Mouse (Mus musculus): ENCODE measurements around the gene Cdh8. TPM values are rescaled to one million over a fixed set of nuclear protein-coding genes. Genes with fewer than 3 reads are reported as not detected.

Cdh8 gene
- polyA plus RNA-seq, 1 experiment from 2014 or later, result 47.0 TPM

GRCm38 (mm10) chr8:99048664-99049363, 367.5 kb downstream of the Cdh8 start:
- ATAC-seq, result 0 out of 2 replicates have a peak, but pooled peaks have one; percentile 58
- WGBS, result 69% methylated on average over 8 of the region's 8 CpGs
- Histone ChIP-seq H3K27ac (no peak overlapping the region), H3K4me2 (replicated peaks) (no peak overlapping the region), H3K4me1 (replicated peaks) (no peaks in the 10 kb centered on the region), H3K27me3 (no peaks in the 10 kb centered on the region), H3K36me3 (no peaks in the 10 kb centered on the region), H3K4me3 (replicated peaks) (no peak overlapping the region), H3K9me3 (0 out of 2 replicates have a peak, but pooled peaks cover 2% of the 10 kb centered on the region), H3K9ac (replicated peaks) (no peak overlapping the region)

DNA sequence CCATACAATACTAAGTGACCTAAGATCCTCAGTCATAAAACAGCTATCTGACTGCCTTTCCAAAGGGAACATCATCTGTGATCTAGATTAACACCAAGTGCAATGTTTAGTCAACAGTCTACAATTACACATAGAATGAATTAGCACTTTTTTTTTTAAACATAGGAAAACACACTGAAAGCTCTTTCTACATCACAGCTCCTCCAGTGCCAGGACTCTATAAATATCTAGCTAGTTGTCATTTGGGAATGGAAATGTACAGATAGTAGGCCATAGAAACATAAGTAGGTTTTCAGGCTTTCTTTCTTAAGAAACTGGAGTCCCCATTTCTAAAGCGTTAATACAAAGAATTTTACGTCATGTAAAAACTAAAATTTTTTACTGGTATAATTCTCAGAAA, 375.8 kb downstream of the Cdh8 start:
- Histone ChIP-seq H3K27me3 (no peaks in the 10 kb centered on the region), H3K9ac (replicated peaks) (no peak overlapping the region), H3K4me2 (replicated peaks) (no peak overlapping the region), H3K4me1 (replicated peaks) (no peaks in the 10 kb centered on the region), H3K27ac (no peak overlapping the region), H3K36me3 (no peaks in the 10 kb centered on the region), H3K9me3 (0 out of 2 replicates have a peak, but pooled peaks cover 2% of the 10 kb centered on the region), H3K4me3 (replicated peaks) (no peak overlapping the region)
- no peak for ATAC-seq
- WGBS, result 92% methylated on average over 2 of the region's 2 CpGs

- 77% methylated on average over 4 of the region's 4 CpGs for WGBS
- ATAC-seq, result no peak
- Histone ChIP-seq H3K27ac (no peak overlapping the region), H3K4me1 (replicated peaks) (no peaks in the 10 kb centered on the region), H3K4me2 (replicated peaks) (no peak overlapping the region), H3K27me3 (no peaks in the 10 kb centered on the region), H3K4me3 (replicated peaks) (no peak overlapping the region), H3K9ac (replicated peaks) (no peak overlapping the region), H3K36me3 (0 out of 2 replicates have a peak, but pooled peaks cover 2% of the 10 kb centered on the region), H3K9me3 (no peaks in the 10 kb centered on the region)
These were observed 385.2 kb downstream of the Cdh8 start for GRCm38 (mm10) chr8:99031060-99031459.
